Mouse (Mus musculus) bone marrow macrophage, adult 2 months (primary cell): ENCODE measurements at regions not wholly inside any gene's neighbourhood (a gene's known extent, or its start where the extent isn't known, plus 50 kb on each side); places are given as distances from the start of the nearest gene placed in this dataset.

ENCODE experiments used
- H3K27ac ChIP-seq: 2 replicates; pipeline ENCODE4 v1.5.1; 2012; ENCODE audit warnings: low read depth, low read length; ENCODE audit not compliant: insufficient read depth
- H3K4me1 ChIP-seq: 2 replicates; pipeline ENCODE4 v1.6.1; 2012; ENCODE audit warnings: low read length; ENCODE audit not compliant: control insufficient read depth, insufficient read depth
- H3K4me3 ChIP-seq: 2 replicates; pipeline ENCODE4 v1.5.1; 2012; ENCODE audit warnings: mild to moderate bottlenecking, low read length, moderate library complexity; ENCODE audit not compliant: insufficient read depth
- CTCF ChIP-seq: IDR thresholded peaks from 2 replicates; pipeline ENCODE4 v1.5.1; 2012; ENCODE audit warnings: low read depth, mild to moderate bottlenecking, low read length, moderate library complexity
- POLR2A ChIP-seq: IDR thresholded peaks from 2 replicates; pipeline ENCODE4 v1.6.1; 2012; ENCODE audit warnings: mild to moderate bottlenecking, low read depth, low read length, borderline replicate concordance

DNA sequence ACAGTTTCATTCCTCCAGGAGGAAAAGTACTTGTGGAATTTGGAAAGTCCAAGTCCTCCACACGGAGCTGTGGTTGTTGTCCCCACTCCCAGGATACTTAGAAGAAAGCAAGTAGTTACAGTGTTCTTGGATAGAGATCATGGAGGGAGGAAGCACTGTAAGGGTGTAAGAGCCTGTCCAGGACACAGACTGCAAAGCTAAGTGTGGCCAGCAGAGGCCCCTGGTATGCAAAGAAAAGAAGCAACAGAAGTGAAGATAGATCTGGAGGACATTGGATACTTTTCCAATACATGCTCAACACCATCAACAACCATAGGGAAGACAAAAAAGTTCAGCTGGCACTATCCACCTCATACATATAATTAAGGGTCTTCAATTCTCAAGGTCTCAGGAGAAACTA, 197.4 kb downstream of the Meis1 start:
- H3K4me1 ChIP-seq: no peaks in the 10 kb centered on the region
- TF ChIP-seq CTCF: no peak
- no peak for TF ChIP-seq POLR2A
- no peak overlapping the region for H3K27ac ChIP-seq

DNA sequence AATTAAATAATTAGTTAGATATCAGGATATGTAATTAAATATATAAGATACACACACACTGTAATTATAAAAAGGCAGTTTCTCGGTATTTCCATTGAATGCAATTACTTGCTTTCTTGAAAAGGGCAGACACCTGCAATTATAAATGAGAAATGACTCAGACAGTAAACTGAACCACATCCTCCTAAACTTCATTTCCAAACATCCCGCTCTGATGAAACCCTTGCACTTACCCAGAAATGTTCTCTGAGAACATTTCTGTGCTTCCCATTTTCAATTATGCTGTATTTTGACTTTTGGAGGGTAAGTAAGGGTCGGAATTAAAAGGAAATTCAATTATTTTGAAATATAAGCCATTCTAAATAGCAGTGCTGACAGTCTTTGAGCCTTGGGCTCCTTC, 204.7 kb downstream of the Meis1 start:
- Histone ChIP-seq H3K4me1 (no peaks in the 10 kb centered on the region), H3K4me3 (no peak overlapping the region), H3K27ac (no peak overlapping the region)
- no peak for TF ChIP-seq CTCF
- no peak for TF ChIP-seq POLR2A

More for the DNA sequence above, 197.4 kb downstream of the Meis1 start:
- H3K4me3 ChIP-seq: no peak overlapping the region

DNA sequence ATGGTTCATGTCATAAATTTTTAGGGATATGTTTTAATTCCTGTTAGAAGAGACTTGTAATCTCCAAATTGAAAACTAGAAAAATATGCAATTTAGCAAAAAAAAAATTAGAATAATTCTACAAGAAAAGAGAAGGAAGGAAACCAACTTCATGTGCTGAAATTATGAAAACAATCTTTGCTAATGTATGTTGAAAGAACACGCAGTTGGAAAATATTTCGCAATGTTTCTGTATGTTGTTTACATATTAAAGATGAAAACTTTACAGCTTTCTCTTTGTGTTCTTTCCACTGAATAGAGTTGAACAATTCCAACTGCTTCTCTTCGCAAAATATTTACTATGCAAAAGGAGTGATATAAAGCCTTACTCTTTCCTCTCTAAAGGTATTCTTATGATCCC, 251.3 kb downstream of the Meis1 start:
- Histone ChIP-seq H3K4me3 (no peak overlapping the region), H3K27ac (no peak overlapping the region), H3K4me1 (no peaks in the 10 kb centered on the region)
- TF ChIP-seq CTCF (no peak), POLR2A (no peak)

DNA sequence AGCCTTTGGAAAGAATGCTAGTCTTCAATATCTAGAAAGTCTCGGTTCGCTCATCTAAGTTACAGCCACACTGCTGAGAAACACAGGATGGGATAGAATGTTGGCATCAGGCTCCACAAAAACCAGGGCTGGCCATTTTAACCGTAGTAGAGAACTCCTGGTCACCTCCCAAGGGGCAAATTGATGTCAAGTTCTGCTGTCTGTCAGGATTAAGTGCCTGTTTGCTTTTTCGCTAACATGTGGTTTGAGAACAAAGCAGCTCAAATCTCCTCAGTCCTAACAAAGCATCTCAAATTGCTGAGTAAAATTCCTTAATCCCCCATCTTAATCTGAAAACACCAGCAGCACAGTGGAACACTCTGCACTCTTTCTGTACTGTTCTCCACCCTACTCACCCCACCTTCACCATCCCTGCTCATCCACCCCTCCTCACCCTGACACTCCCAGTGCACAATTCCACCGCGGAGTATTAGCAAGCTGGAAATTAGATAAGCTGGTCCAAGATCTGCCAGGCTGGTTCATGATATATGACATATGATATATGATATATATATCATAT, 252.2 kb downstream of the Meis1 start:
- H3K4me3 ChIP-seq: no peak overlapping the region
- no peak overlapping the region for H3K27ac ChIP-seq
- H3K4me1 ChIP-seq: no peaks in the 10 kb centered on the region
- TF ChIP-seq CTCF (no peak), POLR2A (no peak)

DNA sequence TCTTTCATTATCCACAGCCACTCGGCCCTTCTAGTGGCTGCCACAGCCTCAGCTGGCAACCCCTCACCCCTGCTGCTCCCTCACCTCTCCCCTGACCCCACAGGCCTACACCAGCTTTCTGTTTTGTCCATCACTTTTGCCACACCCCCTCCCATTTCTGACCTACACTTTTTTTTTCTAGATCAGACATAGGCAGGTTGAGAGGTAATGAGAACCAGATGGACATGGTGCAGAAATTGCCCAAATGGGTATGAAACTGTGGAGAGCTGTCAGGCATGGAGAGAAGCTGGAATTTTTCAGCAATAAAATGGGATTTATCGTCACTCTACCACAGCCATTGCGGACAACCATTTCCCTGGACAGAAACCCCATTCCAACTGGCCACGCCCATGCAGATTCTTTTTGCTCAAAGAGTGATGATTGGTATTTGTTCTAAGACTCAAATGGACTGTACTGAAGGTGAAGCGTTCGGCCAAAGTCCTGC, 260.2 kb downstream of the Meis1 start:
- no peaks in the 10 kb centered on the region for H3K4me1 ChIP-seq
- no peak overlapping the region for H3K4me3 ChIP-seq
- TF ChIP-seq CTCF (no peak), POLR2A (no peak)
- H3K27ac ChIP-seq: no peak overlapping the region

DNA sequence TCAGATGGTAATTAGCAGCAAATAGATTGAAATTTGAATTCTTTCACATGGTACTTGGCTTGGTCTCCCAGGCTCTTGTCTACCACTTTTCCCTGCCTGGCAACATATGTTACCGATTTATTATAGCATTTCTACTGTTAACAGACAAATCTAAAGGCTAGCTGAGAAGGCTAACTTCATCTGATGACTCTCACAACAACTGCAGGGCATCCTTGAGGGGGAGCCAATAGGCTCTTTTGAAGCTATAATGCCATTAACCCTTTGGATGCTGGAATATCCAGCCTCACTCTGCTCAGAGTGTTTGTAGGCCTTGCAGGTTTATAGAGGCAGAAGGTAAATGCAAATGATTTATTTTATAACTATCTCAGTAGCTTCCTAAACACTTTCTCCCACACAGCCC, 262.2 kb downstream of the Meis1 start:
- Histone ChIP-seq H3K4me1 (no peaks in the 10 kb centered on the region), H3K4me3 (no peak overlapping the region), H3K27ac (no peak overlapping the region)
- no peak for TF ChIP-seq POLR2A
- no peak for TF ChIP-seq CTCF

DNA sequence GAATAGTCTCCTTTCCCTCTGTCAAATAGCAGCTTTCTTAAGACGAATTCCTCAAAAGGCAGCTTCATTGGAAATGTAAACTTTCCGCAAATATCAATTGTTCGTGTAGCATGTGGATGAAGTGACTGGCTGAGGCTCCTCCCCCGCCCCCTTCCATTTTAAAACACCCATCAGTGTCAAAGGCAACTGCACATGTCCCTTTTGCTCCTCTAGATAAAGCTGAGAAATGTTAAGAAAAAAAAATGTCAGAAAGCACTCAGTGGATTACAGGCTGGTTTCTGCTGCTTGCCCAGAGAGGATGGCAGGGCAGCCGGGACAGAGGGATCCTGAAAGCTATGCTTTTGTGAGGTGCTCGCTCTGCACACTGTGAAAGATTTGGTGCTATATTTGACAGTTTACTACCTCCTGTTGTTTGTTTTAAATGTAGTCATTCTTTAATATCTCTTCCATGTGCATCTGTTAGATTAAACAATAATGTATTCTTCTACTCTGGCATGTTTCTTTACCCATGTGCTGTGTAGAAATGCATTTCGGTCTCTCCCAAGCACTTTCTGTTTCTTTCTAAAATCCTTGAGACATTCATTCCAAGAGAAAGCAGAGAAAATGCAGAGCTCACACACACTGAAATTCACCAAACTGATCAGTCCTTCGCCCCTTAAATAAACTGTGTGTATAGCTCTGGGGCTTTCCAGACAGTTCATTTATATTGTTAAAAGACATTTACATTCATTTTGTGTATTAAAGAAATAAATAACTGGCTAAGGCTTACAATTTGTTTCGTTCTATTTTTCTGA, 263.9 kb downstream of the Meis1 start:
- H3K4me3 ChIP-seq: no peak overlapping the region
- no peaks in the 10 kb centered on the region for H3K4me1 ChIP-seq
- no peak overlapping the region for H3K27ac ChIP-seq
- TF ChIP-seq CTCF: no peak

DNA sequence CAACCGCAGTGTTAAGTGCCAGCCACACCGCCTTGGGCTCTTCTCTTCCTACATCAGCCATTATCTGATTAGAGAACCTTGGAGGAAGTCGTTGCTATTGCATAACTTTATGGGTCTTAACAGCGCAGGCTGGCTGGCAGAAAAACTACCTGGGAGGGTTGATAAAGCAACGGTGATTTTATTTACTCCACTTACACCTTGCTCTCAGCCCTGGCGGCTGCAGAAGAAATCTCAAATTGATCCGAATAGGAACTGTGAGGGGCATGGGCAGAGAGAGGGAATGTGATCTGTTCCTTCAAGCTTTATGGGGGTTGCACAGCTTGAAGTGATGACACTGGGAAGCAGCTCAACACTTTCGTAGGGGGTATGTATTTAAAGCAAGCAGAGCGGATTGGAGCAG, 264.9 kb downstream of the Meis1 start:
- no peak overlapping the region for H3K4me3 ChIP-seq
- no peak overlapping the region for H3K27ac ChIP-seq
- TF ChIP-seq CTCF: no peak
- TF ChIP-seq POLR2A: no peak
- H3K4me1 ChIP-seq: no peaks in the 10 kb centered on the region

DNA sequence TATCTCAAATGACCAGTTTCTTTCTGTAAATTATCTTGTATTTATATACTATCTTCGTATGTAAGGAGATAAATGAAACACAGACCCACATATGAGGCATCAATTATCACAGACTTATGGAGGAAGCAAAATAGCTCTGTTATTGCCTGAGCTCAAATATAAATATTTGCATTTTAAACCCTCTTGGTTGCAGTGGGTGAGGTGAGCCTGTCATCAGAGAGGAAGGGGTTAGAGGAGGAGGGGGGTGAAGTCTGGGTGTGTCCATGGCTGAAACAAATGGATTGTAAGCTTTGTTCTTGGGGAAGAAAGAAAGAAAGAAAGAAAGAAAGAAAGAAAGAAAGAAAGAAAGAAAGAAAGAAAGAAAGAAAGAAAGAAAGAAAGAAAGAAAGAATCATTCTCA, 265.5 kb downstream of the Meis1 start:
- Histone ChIP-seq H3K4me1 (no peaks in the 10 kb centered on the region), H3K27ac (no peak overlapping the region), H3K4me3 (no peak overlapping the region)
- TF ChIP-seq POLR2A (no peak), CTCF (no peak)

DNA sequence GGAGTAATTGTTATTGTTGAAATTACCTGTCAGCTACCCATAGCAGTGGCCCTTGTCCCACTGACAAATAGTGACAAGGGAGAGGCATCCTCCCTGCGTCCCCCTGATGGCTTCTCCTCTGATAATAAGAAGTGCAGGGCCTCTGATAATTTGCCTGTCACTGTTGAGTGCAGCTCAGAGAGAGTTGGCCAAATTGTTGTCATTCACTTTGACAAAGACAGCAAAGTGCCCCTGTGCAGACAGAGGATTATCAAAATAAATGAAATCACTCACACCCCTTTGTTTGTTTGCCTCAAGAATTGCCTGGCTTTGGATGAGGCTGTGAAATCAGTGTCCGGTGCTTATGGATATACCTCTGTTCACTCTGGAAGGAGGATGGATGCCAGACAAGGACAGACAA, 266.3 kb downstream of the Meis1 start:
- Histone ChIP-seq H3K4me1 (no peaks in the 10 kb centered on the region), H3K27ac (no peak overlapping the region), H3K4me3 (no peak overlapping the region)
- TF ChIP-seq CTCF (no peak), POLR2A (no peak)
